Mouse (Mus musculus): ENCODE measurements around the gene Trio. TPM values are rescaled to one million over a fixed set of nuclear protein-coding genes. Genes with fewer than 3 reads are reported as not detected.
A peak's percentile ranks its signal among the peaks of the same experiment; 100 is the strongest.
"Not testable (repeated sequence)": the region's sequence is repeated elsewhere in the genome, so short reads cannot be mapped to it uniquely, and the experiment has no call there.

Gene Trio
- polyA plus RNA-seq, 1 experiment: 187 TPM

DNA sequence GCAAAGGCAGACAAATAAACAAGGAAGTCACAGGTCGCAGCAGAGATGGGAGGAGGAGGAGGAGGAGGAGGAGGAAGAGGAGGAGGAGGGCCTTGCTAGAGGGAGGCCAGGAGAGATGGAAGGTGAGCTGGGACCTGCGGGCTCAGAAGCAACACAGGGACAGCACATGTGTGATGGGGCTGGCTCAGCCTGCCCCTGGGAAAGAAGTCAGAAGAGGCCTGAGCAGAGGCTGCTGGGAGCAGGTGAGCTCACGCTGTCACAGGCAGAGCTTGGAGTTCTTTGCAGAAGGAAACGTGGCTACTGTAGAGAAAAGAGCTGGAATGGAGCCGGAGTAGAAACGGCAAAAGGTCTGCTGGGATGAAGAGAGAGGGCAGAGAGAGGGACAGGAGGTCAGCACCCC is 185.5 kb downstream of the Trio start:
- H3K27ac ChIP-seq (ENCODE audit: insufficient read depth, low read length): no peak overlapping the region
- WGBS: 80% methylated on average over 6 of the region's 6 CpGs
- TF ChIP-seq POLR2A (IDR thresholded peaks at IDR 0.05; ENCODE audit: borderline replicate concordance, insufficient read depth, low read length): no peak
- no peak for TF ChIP-seq CTCF (IDR thresholded peaks at IDR 0.05; ENCODE audit: borderline replicate concordance, insufficient read depth, low read depth, low read length)
- H3K27me3 ChIP-seq (ENCODE audit: control insufficient read depth, insufficient read depth, low read length): no peaks in the 10 kb centered on the region
- no peak for DNase-seq
- no peaks in the 10 kb centered on the region for H3K4me1 ChIP-seq (ENCODE audit: control insufficient read depth, insufficient read depth, low read length)
- H3K4me3 ChIP-seq (replicated peaks; ENCODE audit: insufficient read depth, low read depth, low read length): no peak overlapping the region

DNA sequence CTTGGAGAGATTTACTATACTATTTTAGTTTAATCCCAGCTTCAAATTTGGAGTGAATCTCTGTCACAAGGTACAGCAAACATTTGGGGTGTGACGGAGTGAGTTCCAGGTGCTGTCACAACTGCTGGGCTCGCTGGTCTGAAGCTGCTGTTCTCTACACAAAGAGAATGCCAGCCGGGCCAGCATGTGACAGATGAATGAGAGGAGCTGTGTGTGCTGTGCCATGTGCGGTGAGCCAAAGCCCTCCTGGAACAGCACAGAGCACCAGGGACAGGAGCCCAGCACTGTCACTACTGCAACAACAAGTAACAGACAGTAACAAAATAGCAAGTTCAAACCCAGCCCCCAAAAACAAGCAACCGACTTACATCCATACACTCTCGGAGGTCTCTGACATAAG is 194.0 kb downstream of the Trio start:
- Histone ChIP-seq H3K4me1 (ENCODE audit: control insufficient read depth, insufficient read depth, low read length) (no peaks in the 10 kb centered on the region), H3K27ac (ENCODE audit: insufficient read depth, low read length) (no peak overlapping the region), H3K4me3 (replicated peaks; ENCODE audit: insufficient read depth, low read depth, low read length) (no peak overlapping the region), H3K27me3 (ENCODE audit: control insufficient read depth, insufficient read depth, low read length) (no peaks in the 10 kb centered on the region)
- TF ChIP-seq POLR2A (IDR thresholded peaks at IDR 0.05; ENCODE audit: borderline replicate concordance, insufficient read depth, low read length) (no peak), CTCF (IDR thresholded peaks at IDR 0.05; ENCODE audit: borderline replicate concordance, insufficient read depth, low read depth, low read length) (no peak)
- DNase-seq: no peak
- 39% methylated on average over 6 of the region's 6 CpGs for WGBS

DNA sequence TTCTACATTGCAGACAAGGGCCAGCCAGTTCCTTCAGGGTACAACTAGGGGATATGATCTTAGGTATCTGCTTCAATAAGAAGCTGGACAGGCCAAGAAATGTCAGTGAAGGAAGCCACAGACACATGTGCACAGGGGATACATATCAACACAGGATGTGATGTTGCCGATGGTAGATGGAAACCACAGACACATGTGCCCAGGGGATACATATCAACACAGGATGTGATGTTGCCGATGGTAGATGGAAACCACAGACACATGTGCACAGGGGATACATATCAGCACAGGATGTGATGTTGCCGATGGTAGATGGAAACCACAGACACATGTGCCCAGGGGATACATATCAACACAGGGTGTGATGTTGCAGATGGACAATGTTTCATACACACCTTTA is 197.8 kb downstream of the Trio start:
- H3K27me3 ChIP-seq (ENCODE audit: control insufficient read depth, insufficient read depth, low read length); H3K27ac ChIP-seq (ENCODE audit: insufficient read depth, low read length); DNase-seq; H3K4me3 ChIP-seq (replicated peaks; ENCODE audit: insufficient read depth, low read depth, low read length); H3K4me1 ChIP-seq (ENCODE audit: control insufficient read depth, insufficient read depth, low read length): not testable (repeated sequence)
- 92% methylated on average over 3 of the region's 3 CpGs for WGBS

DNA sequence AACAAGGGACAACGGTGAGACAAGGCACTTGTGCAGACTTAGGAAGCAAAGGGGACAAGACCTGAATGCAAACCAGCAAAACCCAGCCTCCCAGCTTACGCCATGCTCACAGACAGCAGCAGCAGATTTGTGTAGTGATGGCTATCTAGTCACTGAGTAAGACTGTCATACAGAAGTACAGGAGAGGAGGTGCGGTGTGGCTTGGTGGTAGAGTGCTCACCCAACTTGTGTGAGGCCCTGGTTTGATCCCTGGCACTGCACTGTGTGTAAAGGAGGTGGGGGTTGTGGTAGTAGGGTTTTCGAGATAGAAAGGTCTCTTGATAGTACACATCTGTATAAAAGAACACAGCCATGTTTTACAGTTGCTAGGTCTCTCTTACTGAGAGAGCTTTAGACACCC is 198.8 kb downstream of the Trio start:
- Histone ChIP-seq H3K27me3 (ENCODE audit: control insufficient read depth, insufficient read depth, low read length) (no peaks in the 10 kb centered on the region), H3K4me3 (replicated peaks; ENCODE audit: insufficient read depth, low read depth, low read length) (no peak overlapping the region), H3K4me1 (ENCODE audit: control insufficient read depth, insufficient read depth, low read length) (no peaks in the 10 kb centered on the region), H3K27ac (ENCODE audit: insufficient read depth, low read length) (no peak overlapping the region)
- no peak for TF ChIP-seq POLR2A (IDR thresholded peaks at IDR 0.05; ENCODE audit: borderline replicate concordance, insufficient read depth, low read length)
- no peak for TF ChIP-seq CTCF (IDR thresholded peaks at IDR 0.05; ENCODE audit: borderline replicate concordance, insufficient read depth, low read depth, low read length)
- no peak for DNase-seq
- 95% methylated on average over 4 of the region's 4 CpGs for WGBS

DNA sequence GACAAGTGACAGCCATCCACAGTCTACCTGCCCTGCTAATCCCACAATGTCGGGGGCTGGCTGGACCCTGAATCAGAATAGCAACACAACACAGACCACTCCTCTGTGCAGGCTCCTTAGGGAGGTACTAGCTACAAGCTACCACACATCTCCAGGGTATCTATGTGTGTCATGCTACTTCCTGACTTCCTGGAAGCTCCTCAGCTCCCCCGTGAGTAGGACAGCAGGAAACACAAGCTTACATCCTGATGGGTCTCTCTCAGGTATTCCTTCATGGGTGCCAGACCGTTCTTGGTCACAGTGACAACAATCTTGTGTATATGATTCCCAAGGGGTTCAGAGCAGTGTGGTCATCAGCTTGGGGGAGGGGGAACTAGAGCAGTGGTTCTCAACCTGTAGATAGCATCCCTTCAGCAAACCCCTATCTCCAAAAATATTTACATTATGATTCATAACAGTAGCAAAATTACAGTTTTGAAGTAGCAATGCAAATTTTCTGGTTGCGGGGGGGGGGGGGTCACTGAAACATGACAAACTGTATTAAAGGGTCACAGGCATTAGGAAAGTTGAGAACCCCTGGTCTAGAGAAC is 199.5 kb downstream of the Trio start:
- 90% methylated on average over 4 of the region's 4 CpGs for WGBS
- H3K27ac ChIP-seq (ENCODE audit: insufficient read depth, low read length): no peak overlapping the region
- H3K4me3 ChIP-seq (replicated peaks; ENCODE audit: insufficient read depth, low read depth, low read length): no peak overlapping the region
- no peak for DNase-seq
- H3K27me3 ChIP-seq (ENCODE audit: control insufficient read depth, insufficient read depth, low read length): no peaks in the 10 kb centered on the region
- no peak for TF ChIP-seq CTCF (IDR thresholded peaks at IDR 0.05; ENCODE audit: borderline replicate concordance, insufficient read depth, low read depth, low read length)
- no peak for TF ChIP-seq POLR2A (IDR thresholded peaks at IDR 0.05; ENCODE audit: borderline replicate concordance, insufficient read depth, low read length)
- H3K4me1 ChIP-seq (ENCODE audit: control insufficient read depth, insufficient read depth, low read length): no peaks in the 10 kb centered on the region

DNA sequence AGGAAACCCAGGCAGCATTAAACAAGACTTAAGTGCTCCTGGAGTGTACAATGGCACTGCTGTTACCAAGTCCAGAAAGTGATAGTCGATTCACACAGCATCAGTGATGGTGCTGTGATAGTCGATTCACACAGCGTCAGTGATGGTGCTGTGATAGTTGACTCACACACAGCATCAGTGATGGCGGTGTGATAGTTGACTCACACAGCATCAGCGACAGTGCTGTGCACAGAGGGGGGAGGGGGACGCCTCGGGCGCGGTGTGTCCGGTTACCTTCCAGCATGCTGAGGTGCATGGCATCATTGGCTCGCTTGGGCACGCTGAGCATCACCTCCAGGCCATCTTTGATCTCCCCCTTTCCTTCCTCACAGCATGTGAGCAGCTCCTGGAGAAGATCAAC is 200.3 kb downstream of the Trio start:
- DNase-seq: no peak
- 90% methylated on average over 12 of the region's 12 CpGs for WGBS
- Histone ChIP-seq H3K4me3 (replicated peaks; ENCODE audit: insufficient read depth, low read depth, low read length) (no peak overlapping the region), H3K27me3 (ENCODE audit: control insufficient read depth, insufficient read depth, low read length) (no peaks in the 10 kb centered on the region), H3K4me1 (ENCODE audit: control insufficient read depth, insufficient read depth, low read length) (no peaks in the 10 kb centered on the region), H3K27ac (ENCODE audit: insufficient read depth, low read length) (no peak overlapping the region)
- TF ChIP-seq CTCF (IDR thresholded peaks at IDR 0.05; ENCODE audit: borderline replicate concordance, insufficient read depth, low read depth, low read length) (no peak), POLR2A (IDR thresholded peaks at IDR 0.05; ENCODE audit: borderline replicate concordance, insufficient read depth, low read length) (no peak)

DNA sequence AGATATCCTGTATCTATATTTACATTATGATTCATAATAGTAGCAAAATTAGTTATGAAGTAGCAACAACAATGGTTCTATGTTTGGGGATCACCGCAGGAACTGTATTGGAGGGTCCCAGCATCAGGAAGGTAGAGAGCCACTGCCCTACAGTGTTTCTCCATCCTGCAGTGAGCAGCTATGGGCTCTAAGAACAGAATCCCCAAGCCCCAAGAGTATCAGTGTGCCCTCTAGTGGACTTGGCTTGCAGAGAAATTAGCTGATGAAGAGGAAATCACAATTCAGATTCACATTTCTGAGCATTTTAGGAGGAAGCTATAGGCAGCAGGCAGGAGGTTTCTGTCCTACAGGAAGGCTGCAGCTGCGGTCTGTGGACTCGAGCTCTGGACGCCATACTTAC is 202.1 kb downstream of the Trio start:
- H3K4me3 ChIP-seq (replicated peaks; ENCODE audit: insufficient read depth, low read depth, low read length): no peak overlapping the region
- no peaks in the 10 kb centered on the region for H3K27me3 ChIP-seq (ENCODE audit: control insufficient read depth, insufficient read depth, low read length)
- DNase-seq: no peak
- H3K4me1 ChIP-seq (ENCODE audit: control insufficient read depth, insufficient read depth, low read length): no peaks in the 10 kb centered on the region
- TF ChIP-seq CTCF (IDR thresholded peaks at IDR 0.05; ENCODE audit: borderline replicate concordance, insufficient read depth, low read depth, low read length) (peak; percentile 10; the same call in 1 of the 2 replicates), POLR2A (IDR thresholded peaks at IDR 0.05; ENCODE audit: borderline replicate concordance, insufficient read depth, low read length) (no peak)
- 96% methylated on average over 4 of the region's 4 CpGs for WGBS
- H3K27ac ChIP-seq (ENCODE audit: insufficient read depth, low read length): no peak overlapping the region

DNA sequence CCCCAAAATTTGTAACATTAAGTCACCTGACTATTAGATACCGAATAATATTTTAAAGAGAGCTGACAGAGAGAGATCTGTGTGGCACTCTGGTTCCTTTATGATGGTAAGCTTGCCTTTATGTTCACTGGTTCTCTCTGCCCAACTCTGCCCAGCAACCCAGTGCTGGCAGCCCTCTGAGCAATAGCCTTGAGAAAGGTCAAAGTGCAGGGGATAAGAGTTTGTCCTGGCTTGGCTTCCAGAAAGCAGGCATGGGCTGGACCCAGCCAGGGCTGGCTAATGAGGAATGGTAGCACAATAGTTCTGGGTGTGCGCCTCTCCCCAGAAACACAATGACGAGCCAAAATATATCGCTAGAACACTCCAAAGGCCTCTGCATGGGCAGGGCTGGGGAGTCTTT is 203.2 kb downstream of the Trio start:
- Histone ChIP-seq H3K4me1 (ENCODE audit: control insufficient read depth, insufficient read depth, low read length) (peaks cover 6% of the 10 kb centered on the region; the same call in 1 of the 2 replicates), H3K4me3 (replicated peaks; ENCODE audit: insufficient read depth, low read depth, low read length) (no peak overlapping the region), H3K27me3 (ENCODE audit: control insufficient read depth, insufficient read depth, low read length) (no peaks in the 10 kb centered on the region), H3K27ac (ENCODE audit: insufficient read depth, low read length) (no peak overlapping the region)
- no peak for DNase-seq
- TF ChIP-seq CTCF (IDR thresholded peaks at IDR 0.05; ENCODE audit: borderline replicate concordance, insufficient read depth, low read depth, low read length): no peak
- no peak for TF ChIP-seq POLR2A (IDR thresholded peaks at IDR 0.05; ENCODE audit: borderline replicate concordance, insufficient read depth, low read length)
- 91% methylated on average over 4 of the region's 4 CpGs for WGBS
